Mouse (Mus musculus) layer of hippocampus, postnatal 25 days (tissue): ENCODE results near the gene Arrb2. TPM values are rescaled to one million over a fixed set of nuclear protein-coding genes. Genes with fewer than 3 reads are reported as not detected.
"Not testable (repeated sequence)": the region's sequence is repeated elsewhere in the genome, so short reads cannot be mapped to it uniquely, and the experiment has no call there.

ENCODE experiments used
- DNase-seq, 2 experiments: peaks; one replicate each; pipeline ENCODE4 v3.0.0; 2022; ENCODE audit warnings: mixed read lengths in 2 of 2, low spot score in 1 of 2; ENCODE audit errors: extremely low spot score in 1 of 2
- total RNA-seq, 2 experiments: library from RNA; stranded (reverse); gene quantifications; 2 replicates each; pipeline ENCODE4 v1.2.3; 2021

Gene Arrb2
- 100 to 1,000 TPM in 1 of 2 experiments, 10 to 100 TPM in 1; 90.7 to 104 TPM for total RNA-seq

GRCm38 (mm10) chr11:70432048-70432894 is at the start of gene Arrb2:
Arrb2 (plus strand) TSS chr11:70432635.
- DNase-seq, result peak; percentile 96 to 99

- no peak for DNase-seq
These were observed 48.3 kb upstream of the Arrb2 start for GRCm38 (mm10) chr11:70384136-70384535.

- no peak for DNase-seq
These were observed 45.0 kb upstream of the Arrb2 start for GRCm38 (mm10) chr11:70387436-70387835.

- DNase-seq, result peak in 1 of 2 experiments; percentile 45
These were observed 43.0 kb upstream of the Arrb2 start for GRCm38 (mm10) chr11:70389421-70389820.

GRCm38 (mm10) chr11:70403598-70403997 is 28.8 kb upstream of the Arrb2 start:
- DNase-seq, result no peak

GRCm38 (mm10) chr11:70409594-70410296 is 22.7 kb upstream of the Arrb2 start, which contains the start of gene Pelp1:
Pelp1 (minus strand) TSS chr11:70410031.
- peak; percentile 84 to 96 for DNase-seq

- no peak for DNase-seq
These were observed 22.2 kb upstream of the Arrb2 start for GRCm38 (mm10) chr11:70410297-70410643.

GRCm38 (mm10) chr11:70412591-70412990 is 19.8 kb upstream of the Arrb2 start:
- no peak for DNase-seq

- peak; percentile 62 to 90 for DNase-seq
These were observed 18.5 kb upstream of the Arrb2 start for GRCm38 (mm10) chr11:70413961-70414360.

GRCm38 (mm10) chr11:70418199-70418598 is 14.2 kb upstream of the Arrb2 start:
- DNase-seq, result no peak

- no peak for DNase-seq
These were observed 12.9 kb upstream of the Arrb2 start for GRCm38 (mm10) chr11:70419486-70419885.

- DNase-seq, result not testable (repeated sequence)
These were observed 5.8 kb upstream of the Arrb2 start for GRCm38 (mm10) chr11:70426598-70426997.

- DNase-seq, result no peak
These were observed 861 bp upstream of the Arrb2 start for GRCm38 (mm10) chr11:70431574-70431973.

GRCm38 (mm10) chr11:70432895-70433568 is 597 bp downstream of the Arrb2 start:
- DNase-seq, result peak in 1 of 2 experiments; percentile 43

- DNase-seq, result no peak
These were observed 1.1 kb downstream of the Arrb2 start for GRCm38 (mm10) chr11:70433569-70433943.

- DNase-seq, result no peak
These were observed 1.5 kb downstream of the Arrb2 start for GRCm38 (mm10) chr11:70433951-70434350.

GRCm38 (mm10) chr11:70435476-70435875 is 3.0 kb downstream of the Arrb2 start:
- DNase-seq, result no peak

GRCm38 (mm10) chr11:70437426-70437825 is 5.0 kb downstream of the Arrb2 start:
- no peak for DNase-seq

- DNase-seq, result no peak
These were observed 6.4 kb downstream of the Arrb2 start for GRCm38 (mm10) chr11:70438728-70439374.

GRCm38 (mm10) chr11:70440637-70441036 is 8.2 kb downstream of the Arrb2 start:
- DNase-seq, result no peak
